10 mouse cellular contexts compared by ENCODE assay signal in the genomic region with DNA sequence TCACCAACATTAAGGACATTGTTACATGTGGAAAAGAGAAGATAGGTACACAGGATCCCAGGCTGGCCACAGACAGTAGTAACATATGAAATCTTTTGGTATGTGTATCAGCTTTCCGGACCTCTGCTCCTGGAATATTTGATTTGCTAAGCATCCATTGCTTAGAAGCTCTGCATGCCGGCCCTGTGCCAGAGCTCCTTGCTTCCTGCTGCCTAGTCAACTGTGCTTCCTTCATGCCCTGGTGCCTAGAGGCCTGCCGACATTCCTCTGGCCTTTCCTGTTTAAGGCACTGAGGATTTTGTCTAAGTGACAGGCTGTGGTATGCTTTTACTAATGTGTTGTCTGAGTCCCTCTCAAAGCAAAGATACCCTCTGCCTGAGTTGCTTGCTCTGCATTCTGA.
DNase-seq lines count a peak whose midpoint lies in the region; ATAC-seq lines count a peak whose summit lies in the region.
"Had no signal": no experiment of that assay in that cellular context is flagged by ENCODE, and none has a peak within 500 bp of the region (broad histone marks: within the 10 kb centered on the region; RNA-seq: fewer than 3 reads in every experiment).

No protein-coding gene starts in this region.

- H3K27ac ChIP-seq in heart, embryonic 15.5 days: peak overlapping the region; percentile 66
- H3K27ac ChIP-seq: limb, embryonic 12.5 days; midbrain, embryonic 12.5 days had no signal

- H3K27me3 ChIP-seq in heart, embryonic 15.5 days: no peaks in the 10 kb centered on the region
- H3K27me3 ChIP-seq: limb, embryonic 12.5 days; midbrain, embryonic 12.5 days had no signal

- peaks cover 20% of the 10 kb centered on the region for H3K4me1 ChIP-seq in heart, embryonic 15.5 days (replicated peaks)
- H3K4me1 ChIP-seq: midbrain, embryonic 12.5 days had no signal

- WGBS in heart, embryonic 15.5 days: 27% methylated on average over 3 of the region's 3 CpGs

- H3K4me2 ChIP-seq in heart, embryonic 15.5 days: no peak overlapping the region
- H3K4me2 ChIP-seq: limb, embryonic 12.5 days; midbrain, embryonic 12.5 days had no signal

- no peaks in the 10 kb centered on the region for H3K9me3 ChIP-seq in heart, embryonic 15.5 days (replicated peaks)
- H3K9me3 ChIP-seq: limb, embryonic 12.5 days; midbrain, embryonic 12.5 days had no signal

- H3K36me3 ChIP-seq in heart, embryonic 15.5 days: no peaks in the 10 kb centered on the region
- H3K36me3 ChIP-seq: limb, embryonic 12.5 days; midbrain, embryonic 12.5 days had no signal

- H3K9ac ChIP-seq in heart, embryonic 15.5 days: no peak overlapping the region
- H3K9ac ChIP-seq: limb, embryonic 12.5 days; midbrain, embryonic 12.5 days had no signal

- intact Hi-C loops in left cerebral cortex, postnatal 4 days (cut with DNase I): no loop called here

- ATAC-seq in heart, embryonic 15.5 days (replicated peaks; ENCODE audit: insufficient number of reproducible peaks, insufficient read depth, low FRiP score, low read depth): no peak
- no peak for ATAC-seq in megakaryocyte, adult 5-6 weeks (ENCODE audit: poor library complexity, severe bottlenecking)

- DNase-seq in left cerebral cortex, postnatal 4 days: peak; percentile 10
- DNase-seq in left cerebral cortex, adult 9 months (ENCODE audit: low spot score in 2 of 2): no peak
- peak; percentile 30 for DNase-seq in cerebellum, adult 8-10 months
- DNase-seq in lung, postnatal 36 days: peak; percentile 43
- no peak for DNase-seq in frontal cortex, postnatal 14 days (ENCODE audit: low spot score in 2 of 2)
- no peak for DNase-seq in adrenal gland, postnatal 4 days (ENCODE audit: low spot score in 2 of 2)

- no peak overlapping the region for H3K4me3 ChIP-seq in heart, embryonic 15.5 days
- H3K4me3 ChIP-seq: limb, embryonic 12.5 days; midbrain, embryonic 12.5 days had no signal

Comparison
In these comparisons a context has a peak if more than half of its experiments do, and no peak if none do; other contexts are left out.
1. DNase-seq: peak in left cerebral cortex, postnatal 4 days (single experiment), cerebellum, adult 8-10 months (single experiment) and lung, postnatal 36 days (single experiment); none in left cerebral cortex, adult 9 months (0 of 2), frontal cortex, postnatal 14 days (0 of 2) and adrenal gland, postnatal 4 days (0 of 2).